Mouse (Mus musculus) liver, adult (tissue): Measurements from ENCODE around the gene Sart1.

Experiments used
- GATA4 ChIP-seq: IDR thresholded peaks from 2 replicates; pipeline ENCODE4 v1.6.1; 2014; ENCODE audit warnings: mild to moderate bottlenecking, low read length; ENCODE audit not compliant: insufficient replicate concordance

The Sart1 gene

GRCm38 (mm10) chr19:5388588-5389242, at the start of gene Sart1:
Sart1 (minus strand) TSS chr19:5388703.
- no peak for TF ChIP-seq GATA4

GRCm38 (mm10) chr19:5433951-5434350, 45.4 kb upstream of the Sart1 start:
- TF ChIP-seq GATA4, result no peak

- no peak for TF ChIP-seq GATA4
Observed at GRCm38 (mm10) chr19:5432992-5433852, 44.7 kb upstream of the Sart1 start.

GRCm38 (mm10) chr19:5431911-5432464, 43.5 kb upstream of the Sart1 start:
- TF ChIP-seq GATA4, result no peak

- no peak for TF ChIP-seq GATA4
Observed at GRCm38 (mm10) chr19:5430408-5430807, 41.9 kb upstream of the Sart1 start.

GRCm38 (mm10) chr19:5429806-5430205, 41.3 kb upstream of the Sart1 start:
- TF ChIP-seq GATA4, result no peak

- no peak for TF ChIP-seq GATA4
Observed at GRCm38 (mm10) chr19:5429219-5429618, 40.7 kb upstream of the Sart1 start.

GRCm38 (mm10) chr19:5428083-5428482, 39.6 kb upstream of the Sart1 start:
- no peak for TF ChIP-seq GATA4

GRCm38 (mm10) chr19:5426640-5427290, 38.3 kb upstream of the Sart1 start:
- TF ChIP-seq GATA4, result no peak

- TF ChIP-seq GATA4, result no peak
Observed at GRCm38 (mm10) chr19:5425906-5426565, 37.5 kb upstream of the Sart1 start.

GRCm38 (mm10) chr19:5424782-5425741, 36.6 kb upstream of the Sart1 start, which contains the start of the genes Drap1 and AI837181:
Drap1 (minus strand) TSS chr19:5424979.
AI837181 (plus strand) TSS chr19:5425144.
- no peak for TF ChIP-seq GATA4

- no peak for TF ChIP-seq GATA4
Observed at GRCm38 (mm10) chr19:5424092-5424781, 35.7 kb upstream of the Sart1 start.

GRCm38 (mm10) chr19:5423561-5423960, 35.1 kb upstream of the Sart1 start:
- no peak for TF ChIP-seq GATA4

- no peak for TF ChIP-seq GATA4
Observed at GRCm38 (mm10) chr19:5422895-5423443, 34.5 kb upstream of the Sart1 start.
